Mouse (Mus musculus): ENCODE data around the gene Pik3r1. TPM values are rescaled to one million over a fixed set of nuclear protein-coding genes. Genes with fewer than 3 reads are reported as not detected.

Pik3r1 gene
- polyA plus RNA-seq, 1 experiment from 2014 or later, result 28.6 TPM

DNA sequence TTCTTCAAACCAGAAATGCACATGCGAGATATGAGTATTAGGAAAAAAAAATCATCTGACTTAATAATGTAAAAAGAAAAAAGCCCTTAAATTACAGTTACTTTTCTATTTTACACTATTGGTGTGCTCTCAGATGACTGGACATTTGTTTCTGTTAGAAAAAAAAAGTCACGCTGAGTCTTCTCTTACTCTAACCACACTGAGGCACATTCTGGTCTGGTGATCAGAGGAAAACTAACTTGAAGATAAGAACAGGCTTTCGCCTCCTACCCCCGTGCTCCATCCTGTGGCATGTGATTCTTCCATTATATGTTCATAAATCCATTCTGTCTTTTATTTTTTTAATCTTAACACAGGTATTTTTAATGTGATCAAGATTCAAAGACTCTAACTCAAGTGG, 30.5 kb upstream of the Pik3r1 start:
- no peaks in the 10 kb centered on the region for H3K9me3 ChIP-seq
- no peaks in the 10 kb centered on the region; the same call in 1 of the 2 replicates for H3K27me3 ChIP-seq
- H3K36me3 ChIP-seq, result no peaks in the 10 kb centered on the region
- H3K4me1 ChIP-seq, result peaks cover 16% of the 10 kb centered on the region
- H3K4me3 ChIP-seq, result no peak overlapping the region
- 75% methylated on average over 4 of the region's 4 CpGs for WGBS
- no peak overlapping the region for H3K9ac ChIP-seq
- no peak overlapping the region for H3K27ac ChIP-seq
- ATAC-seq (ENCODE audit: borderline replicate concordance, extremely low read depth, low FRiP score, low TSS enrichment), result no peak
- no peak overlapping the region for H3K4me2 ChIP-seq

DNA sequence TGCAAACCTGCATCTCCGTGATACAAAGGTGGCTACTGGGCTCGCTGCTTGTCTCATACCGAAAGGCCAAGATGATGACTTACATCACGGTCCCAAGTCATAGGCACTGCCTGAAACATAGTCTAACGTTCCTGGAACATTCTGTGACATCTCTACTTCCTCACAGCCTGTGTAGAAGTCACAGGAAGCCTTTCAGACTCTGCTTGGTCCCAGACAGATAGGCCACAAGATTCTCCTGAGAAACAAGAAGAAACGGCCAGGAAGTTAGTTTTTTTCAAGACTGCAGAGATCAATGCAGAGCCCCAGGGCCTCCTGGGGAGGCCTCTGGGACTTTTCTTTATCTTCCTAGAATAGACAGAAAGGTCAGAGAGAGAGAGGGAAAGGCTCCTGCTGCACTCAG, 29.0 kb upstream of the Pik3r1 start:
- Histone ChIP-seq H3K9me3 (no peaks in the 10 kb centered on the region), H3K27me3 (no peaks in the 10 kb centered on the region; the same call in 1 of the 2 replicates), H3K36me3 (no peaks in the 10 kb centered on the region), H3K4me3 (no peak overlapping the region), H3K9ac (no peak overlapping the region), H3K27ac (no peak overlapping the region), H3K4me1 (peaks cover 11% of the 10 kb centered on the region), H3K4me2 (no peak overlapping the region)
- ATAC-seq (ENCODE audit: borderline replicate concordance, extremely low read depth, low FRiP score, low TSS enrichment), result no peak
- WGBS, result 64% methylated on average over 6 of the region's 6 CpGs

DNA sequence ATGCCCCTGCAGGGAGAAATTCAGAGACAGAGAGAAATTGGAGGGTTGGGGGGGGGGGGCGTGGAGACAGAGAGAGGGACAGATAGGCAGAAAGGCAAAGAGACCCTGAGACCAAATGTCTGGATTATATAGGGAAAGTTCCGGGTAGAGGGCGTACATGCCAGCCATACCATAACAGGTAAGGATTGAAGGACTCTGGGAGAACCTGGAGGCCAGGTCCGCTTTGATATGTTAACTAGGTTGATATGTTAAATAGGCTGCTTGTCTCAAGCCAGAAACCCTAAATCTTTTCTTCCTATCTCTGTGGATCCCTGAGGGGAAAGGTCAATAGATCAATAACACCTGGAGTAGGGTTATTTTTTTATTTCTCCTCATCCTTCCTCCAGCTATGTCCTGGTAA, 17.7 kb upstream of the Pik3r1 start:
- Histone ChIP-seq H3K4me2 (no peak overlapping the region), H3K36me3 (no peaks in the 10 kb centered on the region), H3K4me1 (no peaks in the 10 kb centered on the region), H3K9me3 (no peaks in the 10 kb centered on the region), H3K27me3 (no peaks in the 10 kb centered on the region), H3K4me3 (no peak overlapping the region), H3K27ac (no peak overlapping the region), H3K9ac (no peak overlapping the region)
- ATAC-seq (ENCODE audit: borderline replicate concordance, extremely low read depth, low FRiP score, low TSS enrichment), result no peak
- WGBS, result 93% methylated on average over 3 of the region's 4 CpGs

DNA sequence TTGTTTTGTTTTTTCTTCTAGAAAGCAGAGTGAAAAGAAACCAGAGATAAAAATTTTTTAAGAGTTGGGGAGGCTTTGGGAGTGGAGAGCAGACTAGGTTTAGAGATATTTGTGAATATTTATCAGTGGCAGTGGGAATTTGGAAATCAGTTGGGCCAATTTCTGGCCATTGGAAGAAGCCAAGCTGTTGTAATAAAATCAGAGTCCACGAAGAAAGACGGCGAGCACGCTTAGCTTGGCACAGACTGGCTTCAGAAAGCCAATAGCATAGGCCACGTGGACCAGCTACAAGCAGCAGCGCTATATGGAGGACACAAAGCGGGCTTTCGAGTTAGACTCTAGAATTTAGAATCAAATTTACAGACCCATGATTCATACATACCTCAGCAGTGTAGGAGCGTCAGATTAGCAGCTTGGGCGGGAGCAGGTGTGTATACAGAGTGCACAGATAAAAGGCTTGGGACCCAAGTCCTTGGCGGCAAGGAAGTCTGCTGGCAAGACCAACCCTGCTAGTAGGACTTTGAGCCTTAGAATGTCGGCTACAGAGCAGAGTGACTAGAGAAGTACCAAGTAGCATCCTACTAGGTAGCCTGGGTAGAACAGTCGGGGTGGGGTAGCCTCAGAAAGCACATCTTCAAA, 16.8 kb upstream of the Pik3r1 start:
- Histone ChIP-seq H3K4me1 (no peaks in the 10 kb centered on the region), H3K36me3 (no peaks in the 10 kb centered on the region), H3K27ac (no peak overlapping the region), H3K4me2 (no peak overlapping the region), H3K9ac (no peak overlapping the region), H3K4me3 (no peak overlapping the region), H3K27me3 (no peaks in the 10 kb centered on the region), H3K9me3 (no peaks in the 10 kb centered on the region)
- WGBS, result 86% methylated on average over 13 of the region's 13 CpGs
- no peak for ATAC-seq (ENCODE audit: borderline replicate concordance, extremely low read depth, low FRiP score, low TSS enrichment)

DNA sequence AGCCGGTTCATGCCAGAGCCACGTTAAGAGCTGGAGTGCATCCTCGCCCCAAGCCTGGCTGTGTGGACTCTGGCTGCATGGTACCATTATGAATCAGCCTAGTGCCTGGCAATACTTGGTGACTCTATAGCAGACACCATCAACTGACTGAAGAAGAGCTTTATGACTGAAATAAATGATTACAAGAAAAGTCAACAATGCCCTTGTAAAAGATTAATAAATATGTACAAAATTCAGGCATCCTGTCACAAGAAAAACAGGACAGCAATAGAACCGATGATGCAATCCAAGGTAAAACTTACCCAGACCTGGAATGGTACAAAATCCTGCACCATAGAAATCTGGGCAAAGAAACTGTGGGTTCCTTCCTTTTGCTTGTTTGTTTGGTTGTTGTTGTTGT, 11.0 kb upstream of the Pik3r1 start:
- WGBS, result 89% methylated on average over 4 of the region's 4 CpGs
- Histone ChIP-seq H3K27ac (no peak overlapping the region), H3K36me3 (no peaks in the 10 kb centered on the region), H3K4me3 (no peak overlapping the region), H3K9ac (no peak overlapping the region), H3K4me2 (no peak overlapping the region), H3K9me3 (no peaks in the 10 kb centered on the region), H3K27me3 (no peaks in the 10 kb centered on the region), H3K4me1 (no peaks in the 10 kb centered on the region)
- ATAC-seq (ENCODE audit: borderline replicate concordance, extremely low read depth, low FRiP score, low TSS enrichment), result no peak

DNA sequence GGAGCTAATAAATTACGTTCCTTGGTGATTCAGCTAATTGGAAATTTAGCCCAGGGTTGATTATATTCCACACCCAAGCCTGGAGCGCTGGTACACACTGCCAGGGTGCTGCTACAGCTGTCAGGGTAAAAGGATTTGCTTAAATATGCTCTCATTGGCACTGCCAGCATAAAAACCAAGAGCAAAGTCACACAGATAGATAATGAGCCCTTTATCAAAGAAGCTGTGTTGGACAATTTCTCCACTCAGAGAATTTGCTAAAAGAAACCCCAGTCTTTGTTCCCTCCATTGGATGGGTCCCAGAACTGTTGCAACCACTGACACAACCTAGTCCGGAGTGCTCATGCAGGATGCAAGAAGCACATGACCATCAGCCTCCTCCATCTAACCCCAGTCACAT, 9.8 kb upstream of the Pik3r1 start:
- ATAC-seq (ENCODE audit: borderline replicate concordance, extremely low read depth, low FRiP score, low TSS enrichment), result no peak
- Histone ChIP-seq H3K27me3 (no peaks in the 10 kb centered on the region), H3K4me3 (no peak overlapping the region), H3K9me3 (no peaks in the 10 kb centered on the region), H3K9ac (no peak overlapping the region), H3K4me1 (no peaks in the 10 kb centered on the region), H3K4me2 (no peak overlapping the region), H3K36me3 (no peaks in the 10 kb centered on the region), H3K27ac (no peak overlapping the region)
- WGBS, result 79% methylated on average over 3 of the region's 3 CpGs

DNA sequence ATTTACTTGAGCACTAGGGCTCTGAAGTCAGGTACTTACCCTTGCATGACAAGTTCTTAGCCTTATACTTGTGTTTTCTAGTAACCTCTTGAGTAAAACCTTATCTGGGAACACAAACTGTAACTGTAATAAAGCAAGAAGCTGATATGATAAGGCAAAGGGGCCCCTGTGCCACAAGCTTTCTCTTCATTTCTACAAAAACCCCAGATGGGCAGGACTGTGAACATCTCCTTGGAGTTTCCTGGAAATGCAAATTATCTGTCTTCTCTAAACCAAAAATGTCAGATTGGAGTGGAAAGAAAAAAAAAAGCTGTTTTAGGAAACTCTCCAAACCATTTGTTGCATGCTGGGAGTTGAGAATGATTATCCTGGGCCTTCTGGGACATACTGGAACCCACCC, 3.1 kb upstream of the Pik3r1 start:
- no peak overlapping the region for H3K27ac ChIP-seq
- H3K4me2 ChIP-seq, result no peak overlapping the region
- ATAC-seq (ENCODE audit: borderline replicate concordance, extremely low read depth, low FRiP score, low TSS enrichment), result no peak

DNA sequence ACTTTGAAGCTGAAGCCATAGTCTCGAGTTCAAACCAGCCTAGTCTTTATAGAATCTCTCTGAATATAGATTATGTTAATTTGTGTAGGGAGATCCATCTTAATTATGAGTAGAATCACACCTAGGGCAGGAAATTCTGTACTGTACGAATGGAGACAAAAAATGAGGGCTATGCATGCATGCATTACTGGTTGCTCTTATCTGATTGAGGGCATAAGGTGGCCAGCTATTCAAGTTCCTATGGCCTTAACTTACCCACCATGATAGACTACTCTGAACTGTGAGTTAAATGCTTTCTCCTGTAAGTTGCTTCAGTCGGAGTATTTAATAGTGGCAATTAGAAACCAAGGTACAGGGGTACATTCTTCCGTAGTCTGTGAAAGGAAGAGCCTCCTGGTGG, 1.9 kb upstream of the Pik3r1 start:
- WGBS, result 89% methylated on average over 4 of the region's 4 CpGs
- peaks cover 22% of the 10 kb centered on the region for H3K4me1 ChIP-seq
- H3K36me3 ChIP-seq, result no peaks in the 10 kb centered on the region
- H3K9me3 ChIP-seq, result no peaks in the 10 kb centered on the region
- no peak overlapping the region for H3K4me2 ChIP-seq
- no peak for ATAC-seq (ENCODE audit: borderline replicate concordance, extremely low read depth, low FRiP score, low TSS enrichment)
- no peak overlapping the region for H3K4me3 ChIP-seq
- H3K27me3 ChIP-seq, result no peaks in the 10 kb centered on the region
- no peak overlapping the region for H3K9ac ChIP-seq
- no peak overlapping the region for H3K27ac ChIP-seq

More for the DNA sequence above, 3.1 kb upstream of the Pik3r1 start:
- Histone ChIP-seq H3K4me3 (no peak overlapping the region), H3K4me1 (peaks cover 11% of the 10 kb centered on the region), H3K9me3 (no peaks in the 10 kb centered on the region), H3K27me3 (no peaks in the 10 kb centered on the region), H3K36me3 (no peaks in the 10 kb centered on the region), H3K9ac (no peak overlapping the region)

DNA sequence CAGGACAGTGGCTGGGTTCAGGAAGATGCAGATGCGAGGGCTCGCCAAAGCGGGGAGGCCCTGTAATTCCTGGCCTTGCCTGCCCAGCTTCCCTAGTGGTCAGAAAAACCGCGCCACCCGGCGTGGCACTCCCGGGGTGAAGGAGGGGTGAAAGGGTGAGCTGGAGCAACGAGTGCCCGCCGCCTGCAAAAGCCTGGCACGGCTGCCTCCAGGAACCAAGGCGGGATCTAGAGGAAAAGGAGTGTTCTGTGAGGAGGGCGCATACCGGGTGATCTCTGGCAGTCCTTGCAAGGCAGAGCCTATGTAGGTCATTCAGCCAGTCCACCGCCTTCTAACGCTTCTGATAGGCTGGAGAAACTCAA, 594 bp upstream of the Pik3r1 start:
- Histone ChIP-seq H3K4me2 (peak overlapping the region; percentile 91), H3K4me1 (peaks cover 31% of the 10 kb centered on the region), H3K9ac (peak overlapping the region; percentile 63), H3K27me3 (no peaks in the 10 kb centered on the region), H3K27ac (peak overlapping the region; percentile 97), H3K9me3 (no peaks in the 10 kb centered on the region), H3K36me3 (no peaks in the 10 kb centered on the region), H3K4me3 (peak overlapping the region; percentile 78)
- under 1% methylated on average over 17 of the region's 17 CpGs for WGBS
- peak; percentile 40 for ATAC-seq (ENCODE audit: borderline replicate concordance, extremely low read depth, low FRiP score, low TSS enrichment)

DNA sequence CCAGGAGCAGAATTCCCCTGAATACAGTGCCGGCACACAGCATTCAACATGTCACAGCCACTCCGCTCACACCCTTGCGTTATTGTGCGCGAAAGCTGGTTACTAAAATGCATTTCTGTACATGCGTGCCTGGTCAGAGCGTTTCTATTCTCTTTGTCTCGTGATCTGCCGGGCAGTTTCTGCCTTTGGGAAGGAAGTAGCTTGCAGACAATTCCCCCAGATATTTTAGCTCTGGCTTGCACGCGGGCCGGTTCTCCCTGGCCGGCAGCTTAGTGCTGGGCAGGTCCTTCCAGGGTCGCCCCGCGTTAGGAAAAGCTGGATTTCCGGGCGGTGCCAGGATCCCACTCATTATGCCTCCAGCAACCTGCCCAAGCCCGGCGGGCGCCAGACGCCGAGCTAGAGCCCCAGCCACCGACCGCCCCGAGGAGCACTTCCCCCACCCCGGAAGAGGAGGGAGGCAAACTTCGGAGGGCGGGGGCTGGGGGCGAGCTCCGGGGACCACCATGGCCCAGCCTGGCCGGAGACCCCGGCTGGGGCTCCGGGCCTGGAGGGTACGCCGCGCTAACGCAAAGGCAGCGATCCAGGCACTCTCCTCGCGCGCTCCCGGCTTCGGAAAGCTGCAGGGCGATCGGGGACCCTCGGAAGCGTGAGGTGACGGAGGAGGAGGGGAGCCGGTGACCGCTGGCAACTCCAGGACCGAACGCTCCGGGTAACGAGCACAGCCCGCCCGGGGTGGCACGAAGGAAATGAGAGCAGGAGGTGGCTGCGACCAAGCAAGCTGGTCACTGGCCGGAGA, 806 bp downstream of the Pik3r1 start:
- H3K36me3 ChIP-seq, result no peaks in the 10 kb centered on the region
- peak overlapping the region; percentile 68 for H3K4me2 ChIP-seq
- WGBS, result under 1% methylated on average over 56 of the region's 60 CpGs
- peaks cover 44% of the 10 kb centered on the region for H3K4me1 ChIP-seq
- no peaks in the 10 kb centered on the region for H3K27me3 ChIP-seq
- H3K9ac ChIP-seq, result peak overlapping the region; percentile 85
- peak overlapping the region; percentile 97 for H3K27ac ChIP-seq
- ATAC-seq (ENCODE audit: borderline replicate concordance, extremely low read depth, low FRiP score, low TSS enrichment), result peak; percentile 21
- no peaks in the 10 kb centered on the region for H3K9me3 ChIP-seq
- peak overlapping the region; percentile 78 for H3K4me3 ChIP-seq

DNA sequence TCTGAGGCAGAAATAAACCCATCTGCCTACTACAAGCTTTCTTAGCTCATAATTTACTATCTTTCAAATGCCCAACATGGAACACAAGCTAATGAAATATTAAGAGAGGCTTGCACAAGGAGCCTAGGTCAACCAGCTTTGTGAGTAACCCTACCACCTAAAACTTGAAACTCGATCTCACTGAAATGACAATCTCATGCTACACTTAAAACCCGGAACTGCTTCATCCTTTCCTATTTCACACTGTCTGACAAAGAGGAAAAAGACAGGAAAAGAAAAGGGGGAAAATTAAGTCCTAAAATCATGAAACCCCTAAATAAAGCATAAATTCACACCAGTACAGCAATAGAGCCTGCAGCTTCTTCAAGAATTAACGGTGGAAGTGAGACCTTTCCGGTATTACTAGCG, 1.4 kb downstream of the Pik3r1 start:
- no peaks in the 10 kb centered on the region for H3K36me3 ChIP-seq
- no peak for ATAC-seq (ENCODE audit: borderline replicate concordance, extremely low read depth, low FRiP score, low TSS enrichment)
- no peaks in the 10 kb centered on the region for H3K9me3 ChIP-seq
- H3K4me1 ChIP-seq, result peaks cover 47% of the 10 kb centered on the region
- WGBS, result 0% methylated on average over 5 of the region's 5 CpGs
- peak overlapping the region; percentile 68 for H3K4me2 ChIP-seq
- H3K27ac ChIP-seq, result peak overlapping the region; percentile 97
- H3K27me3 ChIP-seq, result no peaks in the 10 kb centered on the region
- H3K9ac ChIP-seq, result peak overlapping the region; percentile 85
- H3K4me3 ChIP-seq, result peak overlapping the region; percentile 78

DNA sequence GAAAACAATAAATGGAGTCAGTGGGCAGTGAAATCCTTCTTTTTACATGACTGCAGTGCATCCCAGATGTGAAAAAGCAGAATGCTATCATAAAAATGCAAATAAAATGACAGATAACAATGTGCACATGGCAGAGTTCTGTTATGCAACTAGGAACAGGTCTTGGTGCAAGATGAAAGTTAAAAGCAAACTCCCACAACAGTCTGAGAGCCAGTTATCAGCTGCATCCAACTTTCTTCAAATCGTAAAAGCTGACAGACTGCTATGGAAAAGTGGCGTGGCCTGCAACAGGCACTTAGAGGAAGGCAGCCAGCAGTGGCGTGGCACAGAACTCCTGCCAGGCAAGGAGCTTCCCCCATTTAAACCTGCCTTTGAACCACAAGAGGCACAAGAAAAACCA, 2.0 kb downstream of the Pik3r1 start:
- 12% methylated on average over 3 of the region's 3 CpGs for WGBS
- H3K27me3 ChIP-seq, result no peaks in the 10 kb centered on the region
- H3K4me3 ChIP-seq, result peak overlapping the region; percentile 78
- peaks cover 53% of the 10 kb centered on the region for H3K4me1 ChIP-seq
- H3K4me2 ChIP-seq, result peak overlapping the region; percentile 68
- no peaks in the 10 kb centered on the region for H3K9me3 ChIP-seq
- H3K27ac ChIP-seq, result no peak overlapping the region
- H3K36me3 ChIP-seq, result no peaks in the 10 kb centered on the region
- peak overlapping the region; percentile 85 for H3K9ac ChIP-seq
- ATAC-seq (ENCODE audit: borderline replicate concordance, extremely low read depth, low FRiP score, low TSS enrichment), result no peak

All from lung, embryonic 15.5 days (tissue).